Mouse (Mus musculus): ENCODE results near the gene Birc3. TPM values are rescaled to one million over a fixed set of nuclear protein-coding genes. Genes with fewer than 3 reads are reported as not detected.

The Birc3 gene
- polyA plus RNA-seq, 1 experiment from 2014 or later, result 7.9 TPM

DNA sequence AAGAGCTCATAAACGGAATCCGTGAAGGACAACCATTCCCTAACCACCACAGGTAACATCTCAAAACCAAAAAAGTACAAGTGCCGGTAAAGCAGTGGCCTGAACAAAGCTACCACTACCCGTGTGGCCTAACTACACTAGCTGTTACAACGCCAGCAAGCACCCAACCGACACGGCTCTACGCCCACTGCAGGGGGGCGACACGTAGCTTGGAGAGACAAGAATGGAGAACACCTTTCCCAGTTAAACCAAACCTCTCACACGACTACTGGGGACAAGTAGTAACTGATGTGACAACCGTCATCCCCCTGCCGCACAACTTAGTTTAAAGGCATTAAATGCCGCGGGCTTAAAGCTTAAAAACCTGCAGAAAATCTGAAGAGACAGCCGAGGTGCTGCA is 36.7 kb downstream of the Birc3 start:
- Histone ChIP-seq H3K4me1 (peaks cover 20% of the 10 kb centered on the region), H3K4me2 (peak overlapping the region; percentile 74), H3K27me3 (no peaks in the 10 kb centered on the region), H3K9me3 (replicated peaks) (no peaks in the 10 kb centered on the region), H3K4me3 (replicated peaks) (peak overlapping the region; percentile 70), H3K27ac (peak overlapping the region; percentile 98), H3K36me3 (peaks cover 24% of the 10 kb centered on the region), H3K9ac (peak overlapping the region; percentile 81)
- peak; percentile 63 for ATAC-seq (replicated peaks; ENCODE audit: low FRiP score)
- WGBS, result 0% methylated on average over 16 of the region's 16 CpGs

DNA sequence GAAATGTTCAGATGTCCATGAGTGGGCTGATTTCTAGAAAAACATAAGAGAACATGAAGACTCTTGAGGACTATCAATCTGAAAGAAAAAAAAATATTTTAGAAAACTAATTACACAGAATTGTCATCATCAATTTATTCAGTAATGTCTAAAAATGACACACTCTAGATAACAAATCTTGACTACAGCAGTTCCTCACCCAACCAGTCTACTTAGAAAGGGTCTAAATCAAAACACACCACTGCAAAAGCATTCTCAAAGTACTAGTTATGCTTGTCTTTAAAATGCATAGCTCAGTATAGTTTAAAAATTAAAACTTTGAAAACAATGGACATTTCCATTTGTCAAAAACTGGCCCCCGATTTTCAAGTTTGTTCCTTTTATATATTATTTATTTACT is 37.7 kb downstream of the Birc3 start:
- ATAC-seq (replicated peaks; ENCODE audit: low FRiP score), result no peak
- no peak overlapping the region for H3K4me3 ChIP-seq (replicated peaks)
- no peak overlapping the region for H3K9ac ChIP-seq
- H3K9me3 ChIP-seq (replicated peaks), result no peaks in the 10 kb centered on the region
- 82% methylated on average over 1 of the region's 1 CpGs for WGBS
- peaks cover 20% of the 10 kb centered on the region for H3K4me1 ChIP-seq
- no peak overlapping the region for H3K27ac ChIP-seq
- H3K27me3 ChIP-seq, result no peaks in the 10 kb centered on the region
- H3K36me3 ChIP-seq, result peaks cover 24% of the 10 kb centered on the region
- H3K4me2 ChIP-seq, result no peak overlapping the region

- peaks cover 27% of the 10 kb centered on the region for H3K36me3 ChIP-seq
- no peaks in the 10 kb centered on the region for H3K9me3 ChIP-seq (replicated peaks)
- H3K27ac ChIP-seq, result no peak overlapping the region
- H3K9ac ChIP-seq, result no peak overlapping the region
- H3K4me1 ChIP-seq, result peaks cover 29% of the 10 kb centered on the region
- peak overlapping the region; percentile 8; the same call in 1 of the 2 replicates for H3K4me2 ChIP-seq
- no peak overlapping the region for H3K4me3 ChIP-seq (replicated peaks)
- WGBS, result 90% methylated on average over 6 of the region's 6 CpGs
- no peaks in the 10 kb centered on the region for H3K27me3 ChIP-seq
- no peak for ATAC-seq (replicated peaks; ENCODE audit: low FRiP score)
These were observed 39.6 kb downstream of the Birc3 start for GRCm38 (mm10) chr9:7833421-7833820.

GRCm38 (mm10) chr9:7829531-7830528 is 43.2 kb downstream of the Birc3 start:
- 0 out of 2 replicates have a peak overlapping the region, but pooled peaks have one; percentile 5 for H3K4me2 ChIP-seq
- WGBS, result 86% methylated on average over 9 of the region's 9 CpGs
- peak; percentile 61; the same call in 1 of the 2 replicates for ATAC-seq (replicated peaks; ENCODE audit: low FRiP score)

DNA sequence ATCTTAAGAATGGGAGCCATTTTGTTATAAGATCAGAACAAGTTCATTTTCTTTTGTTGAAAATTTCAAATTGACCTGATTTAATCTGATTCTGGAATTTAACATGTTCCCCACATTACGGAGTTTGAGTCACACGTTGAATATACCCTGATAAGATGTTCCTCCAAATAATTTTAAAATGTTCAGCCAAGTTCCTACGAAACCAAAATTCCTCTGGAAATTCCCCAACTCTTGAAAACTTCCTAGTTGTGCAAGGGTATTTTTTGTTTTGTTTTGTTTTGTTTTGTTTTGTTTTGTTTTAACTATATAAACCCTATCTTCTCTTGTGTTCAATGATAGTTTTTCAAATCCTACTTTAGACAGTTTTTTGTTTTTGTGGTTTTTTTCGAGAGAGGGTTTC is 44.3 kb downstream of the Birc3 start:
- no peak for ATAC-seq (replicated peaks; ENCODE audit: low FRiP score)
- WGBS, result 94% methylated on average over 4 of the region's 4 CpGs
- no peaks in the 10 kb centered on the region for H3K27me3 ChIP-seq
- H3K4me2 ChIP-seq, result no peak overlapping the region
- peaks cover 20% of the 10 kb centered on the region for H3K4me1 ChIP-seq
- H3K36me3 ChIP-seq, result peaks cover 29% of the 10 kb centered on the region
- no peak overlapping the region for H3K27ac ChIP-seq
- no peaks in the 10 kb centered on the region for H3K9me3 ChIP-seq (replicated peaks)
- H3K4me3 ChIP-seq (replicated peaks), result no peak overlapping the region
- no peak overlapping the region for H3K9ac ChIP-seq

More at GRCm38 (mm10) chr9:7829531-7830528, 43.2 kb downstream of the Birc3 start:
- Histone ChIP-seq H3K4me3 (replicated peaks) (no peak overlapping the region), H3K27me3 (no peaks in the 10 kb centered on the region), H3K27ac (no peak overlapping the region), H3K36me3 (peaks cover 35% of the 10 kb centered on the region), H3K9ac (no peak overlapping the region), H3K9me3 (replicated peaks) (no peaks in the 10 kb centered on the region), H3K4me1 (peaks cover 27% of the 10 kb centered on the region)

DNA sequence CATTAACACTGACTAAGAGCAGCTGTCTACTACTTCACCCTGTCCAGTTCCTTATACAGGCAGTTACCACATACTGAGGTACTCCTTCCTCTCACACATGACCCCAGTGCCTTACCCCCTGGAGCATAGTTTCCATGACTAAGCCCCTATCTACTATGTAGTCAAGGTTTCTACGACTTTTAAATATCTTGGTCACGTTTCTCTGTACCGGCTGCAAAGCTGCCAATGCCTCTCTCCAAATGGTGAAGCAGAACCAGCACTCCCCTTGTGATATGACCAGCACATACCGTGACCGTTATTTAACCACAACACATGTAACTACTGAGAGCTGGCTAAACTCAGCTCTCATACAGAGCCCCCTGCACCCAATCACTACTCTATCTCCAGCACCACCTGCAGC is 48.1 kb downstream of the Birc3 start:
- Histone ChIP-seq H3K4me1 (peaks cover 5% of the 10 kb centered on the region; the same call in 1 of the 2 replicates), H3K9ac (no peak overlapping the region), H3K27me3 (no peaks in the 10 kb centered on the region), H3K36me3 (peaks cover 41% of the 10 kb centered on the region), H3K4me3 (replicated peaks) (no peak overlapping the region), H3K9me3 (replicated peaks) (no peaks in the 10 kb centered on the region), H3K27ac (no peak overlapping the region), H3K4me2 (no peak overlapping the region)
- 94% methylated on average over 5 of the region's 5 CpGs for WGBS
- ATAC-seq (replicated peaks; ENCODE audit: low FRiP score), result no peak

GRCm38 (mm10) chr9:7822758-7823157 is 50.2 kb downstream of the Birc3 start:
- H3K4me2 ChIP-seq, result no peak overlapping the region
- H3K4me3 ChIP-seq (replicated peaks), result no peak overlapping the region
- peaks cover 54% of the 10 kb centered on the region for H3K36me3 ChIP-seq
- H3K27ac ChIP-seq, result no peak overlapping the region
- no peaks in the 10 kb centered on the region for H3K4me1 ChIP-seq
- no peaks in the 10 kb centered on the region for H3K27me3 ChIP-seq
- no peak for ATAC-seq (replicated peaks; ENCODE audit: low FRiP score)
- no peaks in the 10 kb centered on the region for H3K9me3 ChIP-seq (replicated peaks)
- 64% methylated on average over 3 of the region's 3 CpGs for WGBS
- H3K9ac ChIP-seq, result no peak overlapping the region

DNA sequence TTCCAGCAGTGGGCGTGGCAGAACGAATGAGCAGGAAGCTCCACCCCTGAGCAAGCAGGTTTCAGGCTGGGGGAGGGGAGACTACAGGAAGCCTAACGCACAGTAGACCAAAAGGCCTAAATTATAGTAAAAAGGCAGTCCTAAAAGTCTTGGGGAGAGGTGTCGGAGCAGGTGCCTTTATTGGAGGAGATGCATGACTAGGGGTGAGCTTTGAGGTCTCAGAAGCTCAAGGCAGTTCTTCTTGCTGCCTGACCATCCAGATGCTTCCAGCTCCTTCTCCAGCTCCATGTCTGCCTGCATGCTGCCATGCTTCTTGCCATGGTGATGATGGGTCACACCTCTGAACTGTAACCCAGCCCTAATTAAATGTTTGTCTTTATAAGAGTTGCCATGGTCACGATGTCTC is 67.9 kb downstream of the Birc3 start:
- Histone ChIP-seq H3K4me2 (no peak overlapping the region), H3K27ac (no peak overlapping the region), H3K4me1 (no peaks in the 10 kb centered on the region), H3K27me3 (no peaks in the 10 kb centered on the region), H3K4me3 (replicated peaks) (no peak overlapping the region), H3K9ac (no peak overlapping the region), H3K9me3 (replicated peaks) (no peaks in the 10 kb centered on the region), H3K36me3 (no peaks in the 10 kb centered on the region)
- 58% methylated on average over 5 of the region's 5 CpGs for WGBS
- ATAC-seq (replicated peaks; ENCODE audit: low FRiP score), result peak; percentile 54

Other genes with a start within 250 kb of the Birc3 start
- gene Mmp20, start 245.0 kb downstream of the Birc3 start, polyA plus RNA-seq (2015; fragmentation: Nextera tagmentation; extraction: Ambion mirVana), result not detected in 2 replicates
- gene Mmp7, start 181.1 kb downstream of the Birc3 start, polyA plus RNA-seq (2015; fragmentation: Nextera tagmentation; extraction: Ambion mirVana), result not detected in 2 replicates
- 93.6 and 94.8 TPM in 2 replicates for gene Tmem123, start 109.1 kb downstream of the Birc3 start, polyA plus RNA-seq (2015; fragmentation: Nextera tagmentation; extraction: Ambion mirVana)
- gene Birc2, start 36.1 kb downstream of the Birc3 start, polyA plus RNA-seq (2015; fragmentation: Nextera tagmentation; extraction: Ambion mirVana), result 35.6 and 37.9 TPM in 2 replicates
- gene Yap1, start 131.4 kb upstream of the Birc3 start, polyA plus RNA-seq (2015; fragmentation: Nextera tagmentation; extraction: Ambion mirVana), result 38.0 and 40.0 TPM in 2 replicates
- 11.2 and 12.0 TPM in 2 replicates for gene Cfap300, start 169.6 kb upstream of the Birc3 start, polyA plus RNA-seq (2015; fragmentation: Nextera tagmentation; extraction: Ambion mirVana)

Measured in kidney, embryonic 15.5 days (tissue).